Mouse (Mus musculus) heart, postnatal 10 days (tissue): Measurements from ENCODE around the gene Ubl7. TPM values are rescaled to one million over a fixed set of nuclear protein-coding genes. Genes with fewer than 3 reads are reported as not detected.

Experiments used
- DNase-seq, 2 experiments: peaks; one replicate each; pipeline ENCODE4 v3.0.0; 2021
- intact Hi-C: fragments of 180-260 bp; cut with DNase I; formaldehyde crosslinking; loops from one replicate; pipeline ENCODE4 v1.15.1; 2025
- total RNA-seq, 2 experiments: library from RNA; stranded (reverse); gene quantifications; 2 replicates each; pipeline ENCODE4 v1.2.3; 2021

The Ubl7 gene
- total RNA-seq, 2 experiments from 2014 or later: 69.4 to 81.8 TPM

DNA sequence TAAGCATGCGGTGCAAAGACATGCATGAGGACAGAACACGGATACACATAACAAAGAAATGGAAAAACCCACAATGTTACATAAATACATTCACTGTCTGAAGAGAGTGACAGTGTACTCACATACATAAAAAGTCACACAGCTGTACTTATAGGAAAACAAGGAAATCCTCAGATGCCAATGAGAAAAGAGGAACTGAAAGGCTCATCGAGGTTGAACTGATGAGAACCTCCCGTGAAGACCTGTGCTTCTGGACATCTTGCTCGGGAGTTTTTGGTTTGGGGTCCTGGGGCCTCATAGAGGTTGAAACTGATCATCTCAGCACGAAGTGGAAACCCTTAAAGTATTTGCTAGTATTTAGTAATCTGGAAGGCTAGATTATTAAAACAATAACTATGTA lies 3.6 kb upstream of the Ubl7 start:
- DNase-seq: no peak
- intact Hi-C loops: no loop called here

GRCm38 (mm10) chr9:57912571-57912970 lies 1.8 kb downstream of the Ubl7 start:
- DNase-seq: no peak
- intact Hi-C loops: loop anchor here (5.0 kb wide), 2 partner anchors 50 to 150 kb away; no protein-coding TSS in a partner anchor

DNA sequence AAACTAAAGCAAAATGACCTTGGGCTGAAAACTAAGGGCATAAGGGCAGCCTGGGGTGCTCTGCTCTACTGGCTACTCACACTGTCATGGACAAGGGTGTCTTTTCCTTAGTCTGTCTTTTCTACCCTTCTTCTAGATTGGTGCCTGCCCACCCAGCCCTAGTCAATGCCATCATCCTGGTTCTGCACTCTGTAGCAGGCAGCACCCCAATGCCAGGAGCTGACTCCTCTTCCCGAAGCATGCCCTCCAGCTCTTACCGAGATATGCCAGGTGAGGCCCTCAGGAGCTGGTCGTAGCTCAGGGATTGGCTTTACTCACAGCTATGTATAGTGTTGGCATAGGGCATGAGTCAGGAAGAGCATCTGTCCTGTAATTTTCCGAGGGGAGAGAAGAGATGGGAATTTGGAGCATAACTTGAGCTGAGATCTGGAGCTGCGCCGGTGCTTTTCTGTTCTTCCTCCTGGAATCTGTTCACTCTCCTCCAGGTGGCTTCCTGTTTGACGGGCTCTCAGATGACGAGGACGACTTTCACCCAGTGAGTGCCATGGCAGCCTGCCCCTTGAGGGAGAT lies 10.8 kb downstream of the Ubl7 start:
- DNase-seq: no peak
- intact Hi-C loops: no loop called here

DNA sequence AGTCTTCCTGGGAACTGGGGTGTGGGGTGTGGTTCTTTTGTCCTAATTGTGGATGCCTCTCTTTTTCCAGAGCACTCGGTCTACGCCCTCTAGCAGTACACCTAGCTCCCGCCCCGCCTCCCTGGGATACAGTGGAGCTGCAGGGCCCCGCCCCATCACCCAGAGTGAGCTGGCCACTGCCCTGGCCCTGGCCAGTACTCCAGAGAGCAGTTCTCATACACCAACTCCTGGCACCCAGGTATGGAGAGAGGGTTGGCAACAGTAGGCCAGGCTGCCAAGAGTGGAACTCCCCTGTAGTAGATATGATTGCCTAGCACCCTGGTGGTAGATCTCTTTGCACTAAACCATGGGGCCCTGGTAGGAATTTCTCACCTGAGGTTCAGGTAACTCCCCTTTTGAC lies 11.6 kb downstream of the Ubl7 start:
- intact Hi-C loops: no loop called here
- DNase-seq: no peak

GRCm38 (mm10) chr9:57923046-57923445 lies 12.3 kb downstream of the Ubl7 start:
- DNase-seq: no peak
- intact Hi-C loops: no loop called here

- DNase-seq: no peak
- intact Hi-C loops: no loop called here
Observed at GRCm38 (mm10) chr9:57931166-57931767, 20.5 kb downstream of the Ubl7 start.

DNA sequence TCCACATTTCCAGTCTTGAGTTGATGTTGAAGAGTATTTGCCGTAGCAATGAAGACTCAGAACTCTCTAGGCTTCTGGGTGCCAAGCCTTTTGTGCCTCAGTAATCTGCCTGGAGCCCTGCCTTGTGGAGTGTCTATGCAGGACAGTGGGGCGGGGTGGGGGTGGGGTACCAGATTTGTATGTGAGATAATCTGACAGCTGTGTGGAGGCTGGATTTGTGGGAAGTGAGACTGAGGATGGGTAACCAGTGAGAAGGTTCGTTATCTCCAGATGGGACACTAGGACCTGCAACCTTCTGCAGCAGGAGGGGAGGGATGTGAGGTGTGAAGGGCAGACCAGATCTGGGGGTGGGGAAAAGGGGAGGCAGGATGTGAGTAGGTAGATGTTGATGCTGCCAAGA lies 21.5 kb downstream of the Ubl7 start:
- DNase-seq: no peak

DNA sequence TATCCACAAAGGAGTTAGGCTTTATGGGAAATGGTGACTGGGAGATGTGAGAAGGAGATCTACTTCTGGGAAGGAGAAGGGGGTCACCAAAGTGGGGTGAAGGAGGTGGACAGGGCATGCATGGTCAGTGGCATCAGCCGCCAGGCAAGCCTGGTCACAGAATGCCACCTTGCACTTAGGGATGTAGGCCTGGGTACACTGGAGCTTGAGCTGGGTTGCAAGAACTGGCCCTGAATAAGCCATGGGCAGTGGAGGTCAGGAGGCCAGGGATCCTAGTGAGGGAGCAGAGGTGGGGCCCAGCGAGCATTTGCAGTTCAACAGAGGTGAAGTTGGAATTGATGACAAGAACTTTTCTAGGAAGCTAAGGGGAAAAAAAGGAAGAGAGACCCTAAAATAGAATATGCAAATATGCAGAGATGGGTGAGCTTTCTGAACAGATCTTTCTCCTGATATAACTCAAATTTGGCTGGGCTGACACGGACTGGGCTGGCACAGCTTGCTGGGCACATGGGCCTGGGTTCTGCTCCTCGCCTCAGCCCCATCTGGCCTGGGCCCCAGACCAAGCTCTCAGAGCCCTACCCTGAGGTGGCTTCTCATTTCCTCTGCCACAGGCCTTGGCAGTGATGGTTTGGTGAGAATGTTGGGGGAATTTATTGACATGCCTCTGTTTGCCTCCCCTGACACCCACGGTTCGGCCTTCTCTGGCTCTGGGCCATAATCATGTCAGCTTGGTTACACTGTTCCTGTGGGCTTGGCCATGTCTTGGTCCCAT lies 22.2 kb downstream of the Ubl7 start:
- no peak for DNase-seq
- intact Hi-C loops: no loop called here

More for the DNA sequence above, 21.5 kb downstream of the Ubl7 start:
- intact Hi-C loops: no loop called here

- DNase-seq: peak; percentile 90 to 93
Observed at GRCm38 (mm10) chr9:57935683-57936437, 25.1 kb downstream of the Ubl7 start.

DNA sequence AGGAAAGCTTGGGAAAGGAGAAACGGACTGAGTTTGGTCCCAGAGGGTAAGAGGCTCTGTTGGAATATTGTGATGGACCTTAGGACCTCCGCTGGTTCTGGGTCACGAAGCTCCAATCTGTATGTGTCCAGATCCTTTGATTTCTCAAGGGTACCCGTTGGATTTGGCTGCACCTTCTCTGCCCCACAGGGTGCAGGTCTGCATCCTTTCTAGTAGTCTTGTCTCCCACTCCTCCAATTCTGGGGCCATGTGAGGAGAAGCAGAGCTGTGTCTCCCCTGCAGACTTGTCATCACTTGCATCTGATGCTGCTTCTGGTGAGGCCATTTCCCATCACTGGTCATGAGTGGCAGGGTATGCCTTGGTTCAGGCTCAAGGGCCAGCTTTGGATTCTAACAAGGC lies 26.4 kb downstream of the Ubl7 start:
- intact Hi-C loops: loop anchor here (5.0 kb wide), 1 partner anchor 35 kb away; no protein-coding TSS in a partner anchor
- no peak for DNase-seq

More at GRCm38 (mm10) chr9:57935683-57936437, 25.1 kb downstream of the Ubl7 start:
- intact Hi-C loops: loop anchor here (1.0 to 5.0 kb wide), 4 partner anchors 36 to 73 kb away; no protein-coding TSS in a partner anchor

DNA sequence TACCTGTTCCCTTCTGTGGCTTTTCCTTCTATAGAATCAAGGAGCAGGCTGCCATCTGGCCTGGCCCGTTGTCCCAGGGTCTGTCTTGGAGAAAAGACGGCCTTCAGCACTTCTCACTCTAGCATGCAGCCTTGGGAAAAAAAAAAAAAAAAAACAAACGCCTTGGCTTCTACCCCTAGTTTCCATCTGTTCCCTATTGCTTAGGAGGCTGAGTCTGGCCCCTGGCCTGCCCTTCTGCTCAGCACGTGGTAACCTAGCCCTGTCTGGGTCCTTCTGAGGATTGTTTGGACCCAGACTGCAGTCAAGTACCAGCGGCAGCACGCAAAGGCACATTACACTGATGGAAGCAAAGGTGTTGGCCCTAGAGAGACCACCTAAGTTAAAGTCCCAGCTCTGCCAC lies 26.9 kb downstream of the Ubl7 start:
- DNase-seq: peak in 1 of 2 experiments; percentile 18
- intact Hi-C loops: loop anchor here (5.0 kb wide), 1 partner anchor 35 kb away; no protein-coding TSS in a partner anchor

DNA sequence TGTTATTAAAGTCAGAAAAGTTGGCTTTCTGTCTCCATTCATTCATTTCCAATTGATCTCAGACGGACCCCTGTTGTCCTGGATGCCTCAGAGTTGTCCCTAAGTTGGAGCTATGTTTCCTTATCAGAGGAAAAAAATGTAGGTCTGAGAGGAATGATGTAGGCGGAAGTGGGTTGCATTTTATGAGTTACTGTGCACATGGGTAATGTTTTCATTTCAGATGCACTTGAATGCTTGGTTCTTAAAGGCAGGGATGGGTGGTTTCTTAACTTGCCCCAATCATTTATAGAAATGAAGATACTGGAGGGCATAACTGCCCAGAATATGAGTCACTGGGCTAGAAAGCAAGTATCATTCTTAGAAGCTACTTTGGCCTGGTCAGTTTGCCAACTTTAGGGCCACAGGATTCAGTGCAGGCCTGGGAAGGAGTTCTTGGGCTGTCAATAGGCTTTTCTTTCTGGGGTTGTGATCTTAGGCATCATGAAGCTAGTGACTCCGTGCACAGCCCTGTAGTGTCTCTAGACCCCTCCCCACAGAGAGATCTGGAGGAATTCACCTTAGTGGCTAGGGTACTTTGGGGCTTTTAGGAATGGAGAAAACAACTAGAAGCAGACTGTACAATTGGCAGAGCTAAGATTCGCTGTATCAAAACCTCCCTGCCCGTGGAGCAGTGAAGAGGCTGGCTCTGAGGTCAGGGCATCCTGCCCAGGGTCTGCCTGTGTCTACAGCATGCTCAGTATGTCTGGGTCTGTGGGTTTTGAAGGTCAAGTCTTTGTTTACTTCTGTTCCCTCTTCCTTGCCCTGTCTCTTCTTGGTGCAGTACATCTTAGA lies 27.7 kb downstream of the Ubl7 start:
- intact Hi-C loops: loop anchor here (5.0 kb wide), 1 partner anchor 34 kb away; no protein-coding TSS in a partner anchor
- DNase-seq: peak in 1 of 2 experiments; percentile 6

GRCm38 (mm10) chr9:57939431-57940348 lies 28.9 kb downstream of the Ubl7 start, which contains the start of gene Sema7a:
Gene Sema7a (plus strand): TSS chr9:57940112.
- DNase-seq: peak; percentile 77 to 83
- intact Hi-C loops: loop anchor here (5.0 kb wide), 1 partner anchor 33 kb away; no protein-coding TSS in a partner anchor

DNA sequence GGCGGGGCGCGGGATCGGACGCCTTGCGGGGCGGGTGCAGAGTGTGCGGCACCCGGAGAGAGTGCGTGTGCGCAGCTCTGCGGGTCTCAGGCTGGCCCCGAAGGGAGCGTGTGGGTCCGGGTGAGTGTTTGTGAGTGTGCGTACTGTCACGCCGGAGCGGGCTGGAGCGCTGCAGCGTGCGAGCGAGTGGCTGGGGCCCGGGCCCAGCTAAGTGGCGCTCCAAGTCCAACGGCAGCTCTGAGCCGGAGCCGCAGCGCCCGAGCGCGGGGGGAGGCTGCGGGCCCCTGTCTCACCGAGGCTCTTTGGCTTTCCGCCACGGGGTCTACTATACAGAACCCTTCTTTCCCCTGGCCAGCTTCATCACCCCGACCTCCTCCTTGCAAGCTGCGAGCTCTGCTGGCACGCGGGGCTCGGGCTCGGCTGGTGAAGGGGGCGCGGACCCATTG lies 29.6 kb downstream of the Ubl7 start:
- peak in 1 of 2 experiments; percentile 54 for DNase-seq
- intact Hi-C loops: no loop called here

DNA sequence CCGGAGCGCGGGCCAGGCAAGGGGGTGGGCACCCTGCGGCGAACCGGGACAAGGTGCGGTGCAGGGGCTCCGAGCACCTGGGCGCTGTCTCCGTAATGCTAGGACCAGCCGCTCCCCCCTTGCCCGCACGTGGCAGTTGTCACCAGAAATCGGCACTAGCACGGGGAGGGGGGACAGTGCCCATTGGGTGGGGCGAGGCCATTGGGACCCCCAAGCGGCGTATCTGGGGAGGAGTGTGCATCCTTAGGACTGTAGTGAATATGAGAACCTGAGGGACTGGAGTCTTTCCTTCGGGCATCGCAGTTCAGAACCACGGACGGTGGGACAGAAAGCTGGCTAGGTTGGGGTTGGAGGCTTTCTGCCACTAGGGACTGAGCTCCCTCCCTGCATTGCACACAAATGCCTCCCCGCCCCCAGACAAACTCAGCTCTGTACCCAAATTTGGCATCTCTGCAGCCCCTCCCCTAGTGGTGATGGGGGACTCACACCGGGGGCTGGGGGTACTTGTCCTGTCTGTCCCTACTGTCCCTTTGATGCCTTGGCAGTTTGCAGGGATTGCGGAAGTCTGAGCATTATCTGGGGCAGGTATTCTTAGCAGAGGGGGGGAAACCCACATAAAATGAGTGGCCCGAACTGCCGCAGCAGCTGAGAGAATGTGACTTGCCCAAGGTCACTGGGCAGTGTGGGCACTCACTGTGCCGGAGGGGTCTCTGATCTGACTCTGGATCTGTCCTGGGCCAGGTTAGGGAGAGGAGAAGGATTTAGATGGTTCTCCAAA lies 30.3 kb downstream of the Ubl7 start:
- intact Hi-C loops: no loop called here
- DNase-seq: peak in 1 of 2 experiments; percentile 37

- DNase-seq: peak in 1 of 2 experiments; percentile 26
- intact Hi-C loops: no loop called here
Observed at GRCm38 (mm10) chr9:57942039-57942438, 31.3 kb downstream of the Ubl7 start.

GRCm38 (mm10) chr9:57943067-57943466 lies 32.3 kb downstream of the Ubl7 start:
- intact Hi-C loops: no loop called here
- DNase-seq: peak in 1 of 2 experiments; percentile 20

DNA sequence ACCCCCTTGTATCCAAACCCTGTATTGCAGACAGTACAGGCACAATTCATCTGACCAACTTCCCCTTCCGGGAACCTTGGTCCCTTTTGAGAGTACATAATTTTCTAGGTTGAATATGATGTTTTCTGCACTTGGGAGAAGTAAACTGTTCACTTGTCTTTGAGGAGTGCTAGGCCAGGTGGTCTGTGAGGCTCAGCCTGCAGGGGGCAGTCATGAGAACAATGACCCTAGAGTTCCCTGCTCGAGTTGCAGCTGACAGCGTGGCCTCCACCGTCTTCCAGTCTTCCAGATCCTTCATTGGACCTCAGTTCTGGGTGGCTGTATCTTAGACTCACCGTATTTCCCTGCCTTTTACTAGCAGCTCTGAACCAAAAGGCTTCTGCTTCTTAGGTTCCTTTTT lies 33.8 kb downstream of the Ubl7 start:
- DNase-seq: peak; percentile 77 to 85
- intact Hi-C loops: loop anchor here (2.0 kb wide), 1 partner anchor 20 kb away; no protein-coding TSS in a partner anchor
